Mouse (Mus musculus) cerebellum, adult 2 months (tissue): Measurements from ENCODE around the gene Khk. TPM values are rescaled to one million over a fixed set of nuclear protein-coding genes. Genes with fewer than 3 reads are reported as not detected.
A peak's percentile ranks its signal among the peaks of the same experiment; 100 is the strongest.

Experiments
- DNase-seq, 2 experiments: peaks; one replicate each; pipeline ENCODE4 v3.0.0; 2021
- H3K27ac ChIP-seq: fragments of 200-500 bp; 2 replicates; pipeline ENCODE4 v1.5.1; 2012; ENCODE audit warnings: low read length, control low read depth, inconsistent platforms; ENCODE audit not compliant: insufficient read depth
- H3K27me3 ChIP-seq: fragments of 200-500 bp; 2 replicates; pipeline ENCODE4 v1.6.1; 2012; ENCODE audit warnings: inconsistent platforms, mild to moderate bottlenecking, low read length, moderate library complexity; ENCODE audit not compliant: control insufficient read depth, insufficient read depth
- H3K4me1 ChIP-seq: fragments of 200-500 bp; 2 replicates; pipeline ENCODE4 v1.6.1; 2011; ENCODE audit warnings: low read length; ENCODE audit not compliant: control insufficient read depth, insufficient read depth
- H3K4me3 ChIP-seq: fragments of 200-500 bp; replicated peaks from 2 replicates; pipeline ENCODE3; 2011; ENCODE audit warnings: mild to moderate bottlenecking, low read depth, low read length, control low read depth; ENCODE audit not compliant: insufficient read depth
- CTCF ChIP-seq: fragments of 200-500 bp; IDR thresholded peaks from 2 replicates; pipeline ENCODE4 v1.5.1; 2011; ENCODE audit warnings: low read depth, mild to moderate bottlenecking, control low read depth, low read length, moderate library complexity, borderline replicate concordance; ENCODE audit not compliant: insufficient read depth
- POLR2A ChIP-seq: fragments of 200-500 bp; IDR thresholded peaks from 2 replicates; pipeline ENCODE4 v1.6.1; 2011; ENCODE audit warnings: low read length, control low read depth, borderline replicate concordance; ENCODE audit not compliant: insufficient read depth
- WGBS: fragments of 180-500 bp; shearing (Covaris S2); methylation state at CpG from one replicate; pipeline ENCODE4 v1.1.7; 2018; 5-methylcytosine and 5-hydroxymethylcytosine counted together
- polyA plus RNA-seq: library from polyadenylated mRNA; depleted of rRNA; stranded (reverse); fragments of >200 nt; gene quantifications from 2 replicates; pipeline ENCODE4 v1.2.3, GENCODE M21; 2012

The Khk gene
- polyA plus RNA-seq, 1 experiment = 34.1 TPM

GRCm38 (mm10) chr5:30944956-30945781 lies 23.9 kb downstream of the Khk start, which contains the start of gene Cgref1:
Cgref1 (minus strand) TSS chr5:30945591.
- TF ChIP-seq POLR2A = no peak
- peak; percentile 9; the same call in 1 of the 2 replicates for TF ChIP-seq CTCF
- DNase-seq = peak; percentile 79 to 82
- WGBS = 6% methylated on average over 44 of the region's 44 CpGs
- H3K27ac ChIP-seq = no peak within 1 kb of the TSS
- peak within 1 kb of the TSS; percentile 55 for H3K4me3 ChIP-seq
- peaks cover 3% of the 10 kb centered on the region; the same call in 1 of the 2 replicates for H3K4me1 ChIP-seq
- H3K27me3 ChIP-seq = no peaks in the 10 kb centered on the region

GRCm38 (mm10) chr5:30948620-30949019 lies 27.4 kb downstream of the Khk start:
- Histone ChIP-seq H3K27me3 (no peaks in the 10 kb centered on the region), H3K4me3 (no peak overlapping the region), H3K4me1 (peaks cover 11% of the 10 kb centered on the region), H3K27ac (no peak overlapping the region)
- TF ChIP-seq POLR2A (no peak), CTCF (no peak)
- DNase-seq = no peak
- 89% methylated on average over 5 of the region's 5 CpGs for WGBS

- under 1% methylated on average over 31 of the region's 31 CpGs for WGBS
- H3K27ac ChIP-seq = peak overlapping the region; percentile 60
- H3K4me1 ChIP-seq = peaks cover 22% of the 10 kb centered on the region
- H3K27me3 ChIP-seq = no peaks in the 10 kb centered on the region
- H3K4me3 ChIP-seq = peak overlapping the region; percentile 97
- DNase-seq = peak; percentile 86
- TF ChIP-seq CTCF = no peak
- peak; percentile 57; the same call in 1 of the 2 replicates for TF ChIP-seq POLR2A
These were observed 28.6 kb downstream of the Khk start for GRCm38 (mm10) chr5:30949654-30950326.

- WGBS = 9% methylated on average over 4 of the region's 4 CpGs
- Histone ChIP-seq H3K27me3 (no peaks in the 10 kb centered on the region), H3K4me3 (peak overlapping the region; percentile 97), H3K27ac (peak overlapping the region; percentile 60; the same call in 1 of the 2 replicates), H3K4me1 (peaks cover 28% of the 10 kb centered on the region)
- no peak for TF ChIP-seq CTCF
- TF ChIP-seq POLR2A = no peak
- peak; percentile 41 to 64 for DNase-seq
These were observed 29.2 kb downstream of the Khk start for GRCm38 (mm10) chr5:30950451-30950850.

- no peak for DNase-seq
- TF ChIP-seq CTCF (no peak), POLR2A (no peak)
- 74% methylated on average over 2 of the region's 2 CpGs for whole genome bisulfite sequencing
- Histone ChIP-seq H3K27ac (no peak overlapping the region), H3K27me3 (no peaks in the 10 kb centered on the region), H3K4me3 (no peak overlapping the region), H3K4me1 (peaks cover 31% of the 10 kb centered on the region)
These were observed 29.7 kb downstream of the Khk start for GRCm38 (mm10) chr5:30950922-30951321.

- 53% methylated on average over 6 of the region's 6 CpGs for WGBS
- Histone ChIP-seq H3K27me3 (no peaks in the 10 kb centered on the region), H3K4me3 (no peak overlapping the region), H3K27ac (no peak overlapping the region), H3K4me1 (peaks cover 34% of the 10 kb centered on the region)
- no peak for DNase-seq
- TF ChIP-seq POLR2A (no peak), CTCF (no peak)
These were observed 30.5 kb downstream of the Khk start for GRCm38 (mm10) chr5:30951706-30952105.

GRCm38 (mm10) chr5:30952551-30952950 lies 31.3 kb downstream of the Khk start:
- 71% methylated on average over 5 of the region's 5 CpGs for WGBS
- DNase-seq = no peak
- Histone ChIP-seq H3K27ac (no peak overlapping the region), H3K4me3 (no peak overlapping the region), H3K4me1 (peaks cover 34% of the 10 kb centered on the region), H3K27me3 (no peaks in the 10 kb centered on the region)
- no peak for TF ChIP-seq CTCF
- no peak for TF ChIP-seq POLR2A

GRCm38 (mm10) chr5:30954065-30954464 lies 32.8 kb downstream of the Khk start:
- no peak for TF ChIP-seq CTCF
- H3K4me3 ChIP-seq = no peak overlapping the region
- peaks cover 46% of the 10 kb centered on the region for H3K4me1 ChIP-seq
- H3K27me3 ChIP-seq = no peaks in the 10 kb centered on the region
- DNase-seq = peak; percentile 74 to 78
- 43% methylated on average over 6 of the region's 6 CpGs for WGBS
- H3K27ac ChIP-seq = peak overlapping the region; percentile 29
